Mouse (Mus musculus) 3134 (cell line): ENCODE measurements around the gene Itgal.
A peak's percentile ranks its signal among the peaks of the same experiment; 100 is the strongest.
"Not testable (repeated sequence)": the region's sequence is repeated elsewhere in the genome, so short reads cannot be mapped to it uniquely, and the experiment has no call there.

Experiments
- DNase-seq: peaks from one replicate; pipeline ENCODE4 v3.0.0-alpha.2; 2011; ENCODE audit warnings: low spot score; ENCODE audit not compliant: insufficient read length; ENCODE audit errors: extremely low read depth

Itgal gene

GRCm38 (mm10) chr7:127337636-127338035 is 41.6 kb downstream of the Itgal start:
- no peak for DNase-seq

- no peak for DNase-seq
Observed at GRCm38 (mm10) chr7:127341356-127341755, 45.3 kb downstream of the Itgal start.

- DNase-seq: not testable (repeated sequence)
Observed at GRCm38 (mm10) chr7:127341861-127342260, 45.8 kb downstream of the Itgal start.

GRCm38 (mm10) chr7:127342332-127342731 is 46.3 kb downstream of the Itgal start:
- no peak for DNase-seq

GRCm38 (mm10) chr7:127342888-127343287 is 46.8 kb downstream of the Itgal start:
- DNase-seq: no peak

- DNase-seq: no peak
Observed at GRCm38 (mm10) chr7:127343351-127344019, 47.4 kb downstream of the Itgal start.

GRCm38 (mm10) chr7:127344371-127344770 is 48.3 kb downstream of the Itgal start:
- DNase-seq: no peak

GRCm38 (mm10) chr7:127345092-127345491 is 49.0 kb downstream of the Itgal start:
- DNase-seq: peak; percentile 79

- DNase-seq: peak; percentile 89
Observed at GRCm38 (mm10) chr7:127345512-127346325, 49.7 kb downstream of the Itgal start, which contains the start of gene Zfp768. Zfp768 (minus strand) TSS chr7:127345589.

- DNase-seq: no peak
Observed at GRCm38 (mm10) chr7:127346676-127347075, 50.6 kb downstream of the Itgal start.

- DNase-seq: no peak
Observed at GRCm38 (mm10) chr7:127351230-127352004, 55.4 kb downstream of the Itgal start.

GRCm38 (mm10) chr7:127355796-127356195 is 59.7 kb downstream of the Itgal start:
- DNase-seq: no peak

GRCm38 (mm10) chr7:127357871-127358270 is 61.8 kb downstream of the Itgal start:
- DNase-seq: no peak

- no peak for DNase-seq
Observed at GRCm38 (mm10) chr7:127358472-127358871, 62.4 kb downstream of the Itgal start.

GRCm38 (mm10) chr7:127360265-127360664 is 64.2 kb downstream of the Itgal start:
- DNase-seq: no peak

- DNase-seq: no peak
Observed at GRCm38 (mm10) chr7:127361449-127361848, 65.4 kb downstream of the Itgal start.

GRCm38 (mm10) chr7:127362418-127362817 is 66.4 kb downstream of the Itgal start:
- not testable (repeated sequence) for DNase-seq

- DNase-seq: no peak
Observed at GRCm38 (mm10) chr7:127363475-127363921, 67.4 kb downstream of the Itgal start.

- DNase-seq: no peak
Observed at GRCm38 (mm10) chr7:127364166-127364565, 68.1 kb downstream of the Itgal start.

- no peak for DNase-seq
Observed at GRCm38 (mm10) chr7:127366249-127366648, 70.2 kb downstream of the Itgal start.

- DNase-seq: no peak
Observed at GRCm38 (mm10) chr7:127371213-127371612, 75.2 kb downstream of the Itgal start.
